Mouse (Mus musculus) spleen, postnatal 10 days (tissue): ENCODE measurements around the gene Cx3cl1.

Experiments used
- DNase-seq, 2 experiments: peaks; one replicate each; pipeline ENCODE4 v3.0.0; 2021 to 2022; ENCODE audit warnings: low spot score in 2 of 2

Gene Cx3cl1

DNA sequence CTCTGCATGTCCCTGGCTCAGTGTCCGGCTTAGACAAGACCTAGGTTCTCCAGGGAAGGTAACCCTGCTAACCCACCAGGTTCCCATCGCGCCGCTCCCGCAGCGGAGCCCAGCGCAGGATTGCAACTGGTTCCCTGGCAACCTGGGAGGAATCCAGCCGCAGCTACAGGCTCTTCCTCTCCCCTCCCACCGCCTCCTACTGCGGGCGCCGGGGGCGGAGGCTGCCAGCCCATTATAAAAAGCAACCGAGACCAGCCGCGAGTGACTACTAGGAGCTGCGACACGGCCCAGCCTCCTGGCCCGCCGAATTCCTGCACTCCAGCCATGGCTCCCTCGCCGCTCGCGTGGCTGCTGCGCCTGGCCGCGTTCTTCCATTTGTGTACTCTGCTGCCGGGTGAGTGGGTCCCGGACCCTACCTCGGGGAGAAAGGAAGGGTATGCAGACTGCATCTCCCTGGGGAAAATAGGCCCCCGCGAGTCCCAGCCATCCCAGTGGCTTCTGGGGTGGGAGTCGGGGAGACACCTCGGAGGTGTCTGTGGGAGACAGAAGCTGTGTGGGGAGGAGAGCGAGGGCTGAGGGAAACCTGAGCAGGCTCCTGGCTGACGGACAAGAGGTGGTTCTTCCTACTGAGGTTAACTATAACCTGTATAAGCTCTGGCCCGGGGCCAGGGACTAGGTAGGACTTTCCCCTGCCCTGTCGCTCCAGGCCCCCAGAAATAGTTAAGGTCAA lies at the start of gene Cx3cl1:
Cx3cl1 (plus strand) TSS at position 69 of the 730 bp plus-strand sequence.
- no peak for DNase-seq

- no peak for DNase-seq
These were observed 45.8 kb upstream of the Cx3cl1 start for GRCm38 (mm10) chr8:94725998-94726397.

- DNase-seq: peak in 1 of 2 experiments; percentile 61
These were observed 42.5 kb upstream of the Cx3cl1 start for GRCm38 (mm10) chr8:94729301-94729700.

DNA sequence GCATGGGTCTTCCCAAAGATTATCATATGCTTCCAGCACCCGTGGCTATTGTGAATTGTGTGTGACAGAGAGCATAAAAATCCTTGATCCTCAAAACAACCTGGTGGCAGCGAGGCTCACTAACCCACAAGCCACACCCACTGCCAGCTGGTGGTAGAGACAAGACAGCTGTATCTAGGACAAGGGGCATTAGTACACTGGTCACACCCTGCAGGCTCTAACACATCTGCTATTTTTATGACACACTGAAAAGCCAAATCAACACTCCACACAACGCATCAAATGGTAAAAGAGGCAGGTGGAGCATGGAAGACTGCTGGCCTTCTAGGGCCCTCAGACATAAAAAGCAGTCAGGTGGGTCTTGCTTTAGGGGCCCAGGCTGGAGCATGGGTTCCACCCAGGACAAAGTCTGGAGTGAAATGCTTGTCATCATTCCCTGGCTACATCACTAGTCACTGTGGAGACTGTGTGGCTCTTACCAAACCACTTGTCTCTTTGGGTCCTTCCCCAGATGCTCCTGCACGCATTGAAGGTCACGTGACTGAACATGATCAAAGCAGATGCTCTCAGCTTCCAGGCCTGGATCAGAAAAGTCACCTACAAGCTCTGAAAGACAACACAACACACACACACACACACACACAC lies 37.9 kb upstream of the Cx3cl1 start:
- DNase-seq: peak; percentile 78 to 93

DNA sequence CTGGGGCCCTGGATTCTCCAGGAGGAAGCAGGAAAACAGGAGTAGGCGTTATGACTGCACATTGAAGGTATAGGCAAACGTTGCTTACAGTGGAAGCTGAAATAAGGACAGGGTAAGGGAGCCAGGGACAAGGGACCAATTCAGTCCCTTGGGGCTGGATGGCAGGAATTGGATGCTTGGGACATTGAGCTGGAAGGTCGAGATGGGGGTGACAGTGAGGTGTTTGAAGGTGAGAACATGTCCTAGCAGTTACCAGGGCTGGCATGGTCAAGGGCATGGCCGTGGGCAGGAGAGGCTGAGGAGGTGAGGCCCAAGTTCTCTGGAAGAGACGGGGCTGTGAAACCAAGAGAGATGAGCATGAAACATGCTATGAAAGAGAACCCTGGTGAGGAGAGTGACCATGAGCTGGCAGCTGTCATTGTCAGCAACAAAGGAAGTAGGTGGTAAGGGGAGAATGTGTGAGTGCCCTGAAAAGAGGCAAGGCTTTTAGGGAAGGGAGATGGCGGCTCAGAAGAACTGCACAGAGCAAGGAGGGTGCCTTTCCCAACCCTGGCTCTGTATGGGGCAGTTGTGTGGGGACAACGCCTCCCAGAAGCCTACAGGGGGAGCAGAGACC lies 37.0 kb upstream of the Cx3cl1 start:
- DNase-seq: peak in 1 of 2 experiments; percentile 59

DNA sequence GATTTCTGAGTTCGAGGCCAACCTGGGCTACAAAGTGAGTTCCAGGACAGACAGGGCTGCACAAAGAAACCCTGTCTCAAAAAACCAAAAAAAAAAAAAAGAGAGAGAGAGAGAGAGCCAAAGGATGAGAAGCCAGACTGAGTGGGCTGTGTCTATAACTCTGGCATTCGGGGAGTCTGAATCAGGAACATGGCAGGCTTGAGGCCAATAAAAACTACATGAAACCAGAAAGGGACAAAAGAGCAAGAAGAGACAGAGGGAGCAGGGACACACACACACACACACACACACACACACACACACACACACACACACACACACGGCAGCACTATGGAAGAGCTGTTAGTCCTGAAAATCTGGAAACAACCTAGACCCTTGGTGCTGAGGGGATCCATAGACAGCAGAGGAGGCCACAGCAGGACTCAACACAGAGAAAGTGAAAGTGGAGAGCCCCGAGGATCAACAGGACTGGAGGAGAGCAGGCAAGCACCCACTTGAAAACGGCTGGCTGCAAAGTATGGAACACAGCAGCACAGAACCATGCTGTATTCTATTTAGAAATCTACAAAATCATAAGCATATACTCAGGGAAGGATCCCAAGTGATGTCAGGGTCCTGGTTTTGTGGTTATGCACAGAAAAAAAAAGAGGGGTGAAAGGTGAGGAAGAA lies 36.2 kb upstream of the Cx3cl1 start:
- DNase-seq: peak; percentile 46 to 53

DNA sequence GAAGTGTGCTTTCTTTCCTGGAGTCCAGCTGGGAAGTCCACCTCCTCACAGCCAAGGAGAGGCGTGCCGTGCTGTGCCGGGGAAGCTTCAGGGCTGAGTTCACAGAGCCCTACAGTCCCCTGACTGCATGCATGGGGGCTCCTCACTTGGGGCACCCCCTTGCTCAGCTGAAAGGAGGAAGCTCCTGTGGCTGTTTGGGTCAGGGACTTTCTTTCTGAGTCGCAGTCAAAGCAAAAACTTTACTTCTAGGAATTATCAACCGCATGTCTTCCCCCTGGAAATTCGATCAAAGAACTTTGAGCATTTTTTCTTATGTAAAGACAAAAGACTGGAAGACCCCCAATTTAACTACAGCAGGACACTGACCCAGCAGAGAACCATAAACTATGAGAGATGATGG lies 32.0 kb upstream of the Cx3cl1 start:
- peak in 1 of 2 experiments; percentile 42 for DNase-seq

DNA sequence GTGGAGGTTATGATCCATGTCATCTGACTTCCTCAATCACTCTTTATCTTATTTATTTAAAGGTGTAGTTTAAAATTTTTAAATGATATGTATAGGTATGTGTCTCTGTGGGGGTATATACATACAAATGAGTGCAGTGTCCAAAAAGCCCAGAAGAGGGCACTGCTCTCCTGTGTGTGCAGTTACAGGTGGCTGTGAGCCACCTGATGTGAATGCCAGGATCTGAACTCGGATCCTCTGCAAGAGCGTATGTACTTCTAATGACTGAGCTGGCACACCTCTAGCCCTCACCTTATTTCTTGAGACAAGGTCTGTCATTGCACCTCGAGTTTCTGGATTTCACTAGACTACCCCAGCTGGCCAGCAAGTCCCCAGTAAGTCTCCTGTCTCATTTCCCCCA lies 31.2 kb upstream of the Cx3cl1 start:
- DNase-seq: peak in 1 of 2 experiments; percentile 16

GRCm38 (mm10) chr8:94741726-94742125 lies 30.1 kb upstream of the Cx3cl1 start:
- no peak for DNase-seq

GRCm38 (mm10) chr8:94744484-94744883 lies 27.3 kb upstream of the Cx3cl1 start:
- no peak for DNase-seq

DNA sequence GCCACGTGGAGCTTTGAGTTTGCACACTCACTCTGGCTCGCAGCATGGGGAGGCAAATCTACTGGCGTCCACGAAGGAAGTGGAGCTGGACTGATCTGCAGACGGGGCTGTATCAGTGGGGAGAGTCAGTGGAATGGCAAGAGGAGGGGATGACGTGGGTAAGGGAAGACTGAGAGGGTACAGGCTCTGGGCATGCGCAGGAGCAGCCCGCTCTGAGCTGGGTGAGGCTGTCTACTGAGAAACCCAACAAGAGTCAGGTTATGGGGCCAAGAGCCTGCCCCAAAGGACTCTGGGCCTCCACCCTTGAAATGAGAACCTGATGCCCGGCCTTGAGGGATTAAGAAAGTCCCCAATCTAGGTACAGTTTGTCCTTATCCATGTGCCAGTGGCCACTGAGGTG lies 26.8 kb upstream of the Cx3cl1 start:
- no peak for DNase-seq

- DNase-seq: no peak
These were observed 26.2 kb upstream of the Cx3cl1 start, which contains the start of gene Ccl22 for GRCm38 (mm10) chr8:94745476-94746184. TSS of gene Ccl22 (plus strand) at chr8:94745590.

- no peak for DNase-seq
These were observed 25.0 kb upstream of the Cx3cl1 start for GRCm38 (mm10) chr8:94746832-94747231.

DNA sequence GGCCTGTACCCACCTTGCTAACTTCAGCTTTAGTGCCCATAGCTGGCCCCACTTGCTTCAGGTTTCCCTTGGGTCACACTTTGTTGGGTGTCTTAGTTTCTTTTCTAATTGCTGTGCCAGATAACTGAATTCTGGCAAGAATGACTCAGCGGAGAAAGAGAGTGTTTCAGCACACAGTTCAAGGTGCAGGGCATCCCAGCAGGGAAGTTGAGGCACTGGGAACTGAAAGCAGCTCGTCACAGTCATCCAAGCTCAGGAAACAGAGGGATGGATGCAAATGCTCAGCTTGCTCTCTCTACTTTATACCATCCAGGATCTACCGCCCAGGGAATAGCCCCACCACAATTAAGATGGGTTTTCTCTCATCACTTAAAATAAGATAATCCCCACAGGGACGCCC lies 23.4 kb upstream of the Cx3cl1 start:
- DNase-seq: no peak

GRCm38 (mm10) chr8:94749942-94750341 lies 21.9 kb upstream of the Cx3cl1 start:
- DNase-seq: no peak

DNA sequence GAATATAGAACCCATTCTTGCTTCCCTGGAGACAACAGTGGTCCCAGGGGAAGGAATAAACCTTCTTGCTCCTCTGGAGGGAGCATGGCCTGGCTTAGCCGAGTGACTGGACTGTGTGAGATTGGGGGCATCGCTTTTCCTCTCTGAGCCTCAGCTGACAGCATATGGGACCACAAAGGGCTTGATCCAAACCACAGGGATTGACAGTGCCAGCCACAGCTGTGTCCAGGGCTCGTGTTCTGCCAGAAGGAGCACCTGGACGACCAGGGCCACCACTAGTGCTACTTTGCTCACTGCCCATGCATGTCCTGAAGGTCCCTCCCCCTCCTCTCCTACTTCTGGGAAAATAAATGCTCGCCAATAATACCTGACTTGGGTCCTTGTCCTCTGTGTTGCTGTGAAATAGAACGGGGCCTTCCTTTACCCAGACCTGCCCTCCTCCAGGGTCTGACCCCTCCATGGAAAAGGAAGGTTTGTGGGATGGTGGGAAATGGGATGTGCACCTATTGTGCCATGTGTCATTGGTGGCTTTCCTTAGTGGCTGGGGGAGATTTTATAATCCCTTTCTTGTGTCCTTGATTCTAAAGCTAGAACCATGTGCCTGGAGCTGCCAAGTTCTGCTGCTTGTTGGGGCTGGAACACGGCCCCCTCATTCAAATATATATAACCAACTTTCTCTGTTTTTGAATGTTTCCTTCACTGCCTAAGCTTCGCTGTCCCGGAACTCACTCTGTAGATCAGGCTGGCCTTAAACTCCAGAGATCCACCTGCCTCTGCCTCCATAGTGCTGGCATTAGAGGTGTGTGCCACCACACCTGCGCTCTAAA lies 20.6 kb upstream of the Cx3cl1 start:
- no peak for DNase-seq

DNA sequence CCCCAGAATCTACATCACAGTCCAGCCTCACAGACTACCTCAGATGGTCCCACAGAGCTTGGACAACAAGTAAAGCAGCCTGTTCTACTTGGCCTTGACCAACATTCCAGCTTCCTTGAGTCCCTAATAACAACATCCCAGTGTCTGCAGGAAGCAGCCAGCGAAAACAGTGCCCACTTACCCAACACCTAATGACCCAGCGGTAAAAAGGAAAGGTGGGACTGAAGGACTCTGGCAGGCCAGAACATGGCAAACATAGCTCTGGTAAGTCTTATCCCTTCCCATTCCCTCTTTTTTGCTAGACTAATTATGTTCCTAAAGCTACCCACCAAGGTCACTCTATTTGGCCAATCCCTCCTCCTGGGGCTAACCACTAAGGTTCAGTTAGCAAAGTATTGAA lies 17.8 kb upstream of the Cx3cl1 start:
- DNase-seq: no peak

GRCm38 (mm10) chr8:94754486-94754885 lies 17.3 kb upstream of the Cx3cl1 start:
- no peak for DNase-seq

DNA sequence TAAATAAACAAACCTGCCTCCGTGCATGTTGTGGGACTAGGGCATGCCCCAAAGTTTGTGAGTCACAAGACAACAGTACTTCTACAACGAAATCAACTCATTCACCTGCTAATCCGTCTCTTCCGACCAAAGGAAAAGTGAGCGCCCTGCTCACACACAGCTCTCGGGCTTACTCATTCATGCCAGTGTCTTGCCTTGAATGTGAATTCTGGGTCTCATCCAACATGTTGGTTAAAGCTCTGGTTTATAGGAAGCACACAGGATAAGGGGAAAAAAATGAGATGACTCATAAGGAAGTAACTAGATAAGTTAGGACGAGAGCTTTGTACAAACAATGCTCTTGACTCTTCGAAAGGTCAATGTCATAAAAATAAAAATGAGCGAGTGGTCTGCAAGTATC lies 4.8 kb upstream of the Cx3cl1 start:
- DNase-seq: no peak

GRCm38 (mm10) chr8:94770945-94771344 lies 864 bp upstream of the Cx3cl1 start:
- DNase-seq: no peak

DNA sequence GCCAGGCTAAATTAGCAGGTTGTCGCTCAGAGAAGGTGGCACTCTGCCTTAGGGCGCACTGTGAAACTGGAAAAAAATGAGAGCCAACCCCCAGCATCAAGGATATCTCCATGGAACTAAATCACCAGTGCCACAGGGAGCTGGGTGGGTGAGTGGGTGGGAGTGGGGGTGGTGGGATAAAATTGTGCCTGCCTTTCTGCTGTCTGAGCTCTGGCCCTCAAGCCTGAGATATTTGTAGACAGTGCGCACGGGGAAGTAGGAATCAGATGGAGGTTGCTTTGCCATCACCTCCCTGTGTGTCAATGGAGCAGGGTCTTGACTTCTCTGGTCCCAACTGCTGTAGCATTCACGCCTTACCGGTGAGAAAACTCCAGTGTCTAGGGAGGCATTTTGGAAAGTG lies 1.2 kb downstream of the Cx3cl1 start:
- no peak for DNase-seq
